Mouse (Mus musculus) MEL (cell line): ENCODE results near the gene Mrtfb. TPM values are rescaled to one million over a fixed set of nuclear protein-coding genes. Genes with fewer than 3 reads are reported as not detected.

ENCODE experiments used
- DNase-seq: peaks from one replicate; pipeline ENCODE4 v3.0.0; 2011; ENCODE audit warnings: low read depth, low spot score
- H3K27ac ChIP-seq: 2 replicates; pipeline ENCODE4 v1.5.1; 2012; ENCODE audit warnings: low read depth, mild to moderate bottlenecking, control low read depth, low read length, moderate library complexity; ENCODE audit not compliant: control insufficient read depth
- H3K27me3 ChIP-seq, 2 experiments: fragments of 150-350 bp in 1 of 2; sonication (generic) in 1 of 2; 2 replicates each; pipeline ENCODE4 v1.6.1; 2012; ENCODE audit warnings: low read length in 2 of 2, mild to moderate bottlenecking in 2 of 2, improper control_type of control experiment in 1 of 2, moderate library complexity in 1 of 2; ENCODE audit not compliant: insufficient read depth in 2 of 2, control insufficient read depth in 1 of 2
- H3K36me3 ChIP-seq, 2 experiments: 2 replicates each; pipeline ENCODE4 v1.6.1; 2012 to 2014; ENCODE audit warnings: low read length in 2 of 2, improper control_type of control experiment in 1 of 2, inconsistent platforms in 1 of 2, mild to moderate bottlenecking in 1 of 2; ENCODE audit not compliant: insufficient read depth in 2 of 2, control insufficient read depth in 1 of 2
- H3K4me1 ChIP-seq, 2 experiments: fragments of 150-350 bp in 1 of 2; sonication (generic) in 1 of 2; 2 replicates each; pipeline ENCODE4 v1.6.1; 2012; ENCODE audit warnings: low read length in 2 of 2, improper control_type of control experiment in 1 of 2, mild to moderate bottlenecking in 1 of 2; ENCODE audit not compliant: insufficient read depth in 2 of 2, control insufficient read depth in 1 of 2
- H3K4me3 ChIP-seq, 2 experiments: fragments of 150-350 bp in 1 of 2; sonication (generic) in 1 of 2; 2 replicates each; pipeline ENCODE4 v1.5.1; 2012; ENCODE audit warnings: low read depth in 2 of 2, low read length in 2 of 2, mild to moderate bottlenecking in 2 of 2, moderate library complexity in 2 of 2, control low read depth in 1 of 2, improper control_type of control experiment in 1 of 2; ENCODE audit not compliant: control insufficient read depth in 1 of 2, insufficient read depth in 1 of 2
- H3K79me2 ChIP-seq: 2 replicates; pipeline ENCODE4 v1.6.1; 2012; ENCODE audit warnings: mild to moderate bottlenecking, low read length, moderate library complexity; ENCODE audit not compliant: control insufficient read depth, poor library complexity, insufficient read depth
- H3K9ac ChIP-seq: 2 replicates; pipeline ENCODE4 v1.6.1; 2012; ENCODE audit warnings: low read depth, mild to moderate bottlenecking, control low read depth, low read length, moderate library complexity; ENCODE audit not compliant: control insufficient read depth, poor library complexity, severe bottlenecking
- H3K9me3 ChIP-seq: fragments of 150-350 bp; sonication (generic); replicated peaks from 2 replicates; pipeline ENCODE4 v1.6.1; 2012; ENCODE audit warnings: mild to moderate bottlenecking, low read length, improper control_type of control experiment, moderate library complexity; ENCODE audit not compliant: insufficient read depth
- BHLHE40 ChIP-seq: IDR thresholded peaks from 2 replicates; pipeline ENCODE4 v1.6.1; 2012; ENCODE audit warnings: low read depth, mild to moderate bottlenecking, inconsistent platforms, low read length, improper control_type of control experiment, borderline replicate concordance
- CHD1 ChIP-seq: IDR thresholded peaks from 2 replicates; pipeline ENCODE4 v1.6.1; 2012; ENCODE audit warnings: low read depth, mild to moderate bottlenecking, inconsistent platforms, low read length, improper control_type of control experiment
- E2F4 ChIP-seq: IDR thresholded peaks from 2 replicates; pipeline ENCODE4 v1.6.1; 2011; ENCODE audit warnings: low read depth, low read length, improper control_type of control experiment, borderline replicate concordance
- ELF1 ChIP-seq: IDR thresholded peaks from 2 replicates; pipeline ENCODE4 v1.6.1; 2014; ENCODE audit warnings: low read depth, mild to moderate bottlenecking, inconsistent platforms, low read length, improper control_type of control experiment, moderate library complexity
- EP300 ChIP-seq, 2 experiments: IDR thresholded peaks; 2 replicates each; pipeline ENCODE4 v1.6.1; 2011; ENCODE audit warnings: improper control_type of control experiment in 2 of 2, low read length in 2 of 2, low read depth in 1 of 2, mild to moderate bottlenecking in 1 of 2
- HCFC1 ChIP-seq: IDR thresholded peaks from 2 replicates; pipeline ENCODE4 v1.6.1; 2012; ENCODE audit warnings: low read depth, mild to moderate bottlenecking, inconsistent platforms, low read length, improper control_type of control experiment, moderate library complexity
- MAX ChIP-seq: IDR thresholded peaks from 2 replicates; pipeline ENCODE4 v1.6.1; 2011; ENCODE audit warnings: low read length, improper control_type of control experiment
- MEF2A ChIP-seq: IDR thresholded peaks from 2 replicates; pipeline ENCODE4 v1.6.1; 2014; ENCODE audit warnings: low read depth, mild to moderate bottlenecking, inconsistent platforms, low read length, improper control_type of control experiment; ENCODE audit not compliant: poor library complexity, insufficient replicate concordance, severe bottlenecking; ENCODE audit errors: extremely low read depth
- MYB ChIP-seq: IDR thresholded peaks from 2 replicates; pipeline ENCODE4 v1.6.1; 2011; ENCODE audit warnings: mild to moderate bottlenecking, low read depth, low read length, improper control_type of control experiment
- NELFE ChIP-seq: IDR thresholded peaks from 2 replicates; pipeline ENCODE4 v1.6.1; 2011; ENCODE audit warnings: low read depth, low read length, improper control_type of control experiment
- POLR2A ChIP-seq, 2 experiments: IDR thresholded peaks; 2 replicates each; pipeline ENCODE4 v1.6.1; 2011 to 2012; ENCODE audit warnings: low read length in 2 of 2, mild to moderate bottlenecking in 2 of 2, control low read depth in 1 of 2, improper control_type of control experiment in 1 of 2, low read depth in 1 of 2, moderate library complexity in 1 of 2; ENCODE audit not compliant: control insufficient read depth in 1 of 2, insufficient read depth in 1 of 2, poor library complexity in 1 of 2
- POLR2AphosphoS2 ChIP-seq: IDR thresholded peaks from 2 replicates; pipeline ENCODE4 v1.6.1; 2011; ENCODE audit warnings: low read length, improper control_type of control experiment
- POLR2AphosphoS5 ChIP-seq: IDR thresholded peaks from 2 replicates; pipeline ENCODE4 v1.6.1; 2012; ENCODE audit warnings: low read depth, borderline replicate concordance, mild to moderate bottlenecking, inconsistent platforms, low read length, moderate library complexity, mixed read lengths
- RAD21 ChIP-seq: IDR thresholded peaks from 2 replicates; pipeline ENCODE4 v1.6.1; 2011; ENCODE audit warnings: mild to moderate bottlenecking, low read depth, low read length, improper control_type of control experiment
- RCOR1 ChIP-seq: IDR thresholded peaks from 2 replicates; pipeline ENCODE4 v1.6.1; 2012; ENCODE audit warnings: low read depth, mild to moderate bottlenecking, inconsistent platforms, low read length, improper control_type of control experiment
- SIN3A ChIP-seq: IDR thresholded peaks from 2 replicates; pipeline ENCODE4 v1.6.1; 2012; ENCODE audit warnings: low read length, improper control_type of control experiment, inconsistent platforms
- SMC3 ChIP-seq: IDR thresholded peaks from 2 replicates; pipeline ENCODE4 v1.6.1; 2011; ENCODE audit warnings: low read depth, low read length, improper control_type of control experiment
- TBP ChIP-seq: IDR thresholded peaks from 2 replicates; pipeline ENCODE4 v1.8.0; 2011; ENCODE audit warnings: low read depth, low read length, improper control_type of control experiment
- USF1 ChIP-seq: IDR thresholded peaks from 2 replicates; pipeline ENCODE4 v1.6.1; 2014; ENCODE audit warnings: low read depth, mild to moderate bottlenecking, inconsistent platforms, low read length, improper control_type of control experiment, moderate library complexity
- ZC3H11A ChIP-seq: IDR thresholded peaks from 2 replicates; pipeline ENCODE4 v1.6.1; 2012; ENCODE audit warnings: low read depth, mild to moderate bottlenecking, inconsistent platforms, low read length, improper control_type of control experiment
- polyA plus RNA-seq, 2 experiments: library from polyadenylated mRNA; stranded (reverse) in 1 of 2; unstranded in 1 of 2; fragments of >175 nt in 1 of 2; fragments of >200 nt in 1 of 2; gene quantifications; 2 replicates each; pipeline versions ENCODE4 v1.2.1 to v1.2.4; 2012; ENCODE audit warnings: low replicate concordance in 2 of 2, low read depth in 1 of 2; ENCODE audit not compliant: insufficient read length in 2 of 2, insufficient read depth in 1 of 2, missing spikeins in 1 of 2
- total RNA-seq: library from RNA; depleted of rRNA; stranded (reverse); fragments of 300-350 nt; gene quantifications from 2 replicates; pipeline ENCODE4 v1.2.3, GENCODE M21; 2012

The Mrtfb gene
- total and polyA plus RNA-seq, 3 experiments, result 2.7 to 6.6 TPM; not detected in 1

- DNase-seq, result no peak
- Histone ChIP-seq H3K9ac (no peak overlapping the region), H3K36me3 (no peaks in the 10 kb centered on the region), H3K27ac (no peak overlapping the region), H3K27me3 (peaks cover 0 to 2% of the 10 kb centered on the region in 2 experiments; a peak in 1 of 4 replicates), H3K9me3 (no peaks in the 10 kb centered on the region), H3K4me3 (no peak overlapping the region), H3K79me2 (peaks cover 3% of the 10 kb centered on the region; the same call in 1 of the 2 replicates), H3K4me1 (0 out of 4 replicates have a peak, but pooled peaks cover 0 to 2% of the 10 kb centered on the region in 2 experiments)
- TF ChIP-seq ELF1, result no peak
- no peak for TF ChIP-seq RCOR1
- no peak for TF ChIP-seq SMC3
- no peak for TF ChIP-seq POLR2A (IDR thresholded peaks at IDR 0.05; ENCODE audit: control insufficient read depth in 1 of 2, insufficient read depth in 1 of 2, low read depth in 1 of 2, low read length in 2 of 2, poor library complexity in 1 of 2)
- TF ChIP-seq NELFE, result no peak
- no peak for TF ChIP-seq RAD21
- TF ChIP-seq HCFC1, result no peak
- no peak for TF ChIP-seq TBP
- TF ChIP-seq USF1, result no peak
- TF ChIP-seq SIN3A, result no peak
- no peak for TF ChIP-seq EP300 (IDR thresholded peaks at IDR 0.05; ENCODE audit: low read depth in 1 of 2, low read length in 2 of 2)
- no peak for TF ChIP-seq MEF2A
- no peak for TF ChIP-seq MAX
- no peak for TF ChIP-seq BHLHE40
- TF ChIP-seq ZC3H11A, result no peak
Observed at GRCm38 (mm10) chr16:13452661-13453060, 196.4 kb downstream of the Mrtfb start.

DNA sequence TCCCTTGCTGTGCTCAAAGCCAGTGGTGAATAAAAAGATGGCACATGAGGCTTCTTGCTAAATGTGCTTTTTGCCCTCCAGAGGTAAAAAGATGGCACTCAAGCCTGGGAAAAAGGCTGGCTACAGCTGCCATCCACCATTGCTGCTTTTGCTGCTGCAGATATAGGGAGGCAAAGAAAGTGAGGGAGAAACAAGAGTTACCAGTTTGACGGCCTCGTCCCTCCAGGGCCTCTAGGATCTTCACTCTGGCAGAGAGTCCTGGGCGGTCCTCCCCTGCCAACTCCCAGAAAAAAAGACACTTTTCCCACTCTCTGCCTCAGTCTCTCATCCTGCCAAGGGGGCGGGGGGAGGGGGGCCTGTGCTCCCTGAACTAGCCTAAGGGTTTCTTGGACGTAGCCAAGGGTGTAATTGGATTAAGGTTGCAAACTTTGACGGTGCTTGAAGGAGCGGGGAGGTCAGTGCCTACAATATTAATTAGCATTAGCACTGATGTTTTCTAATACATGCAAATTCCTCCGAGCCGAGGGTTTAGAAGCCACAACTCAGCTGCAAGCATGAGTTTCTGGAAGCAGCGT lies 197.8 kb downstream of the Mrtfb start:
- Histone ChIP-seq H3K9ac (no peak overlapping the region), H3K9me3 (no peaks in the 10 kb centered on the region), H3K4me1 (no peaks in the 10 kb centered on the region), H3K36me3 (no peaks in the 10 kb centered on the region), H3K4me3 (no peak overlapping the region), H3K27me3 (no peaks in the 10 kb centered on the region), H3K27ac (no peak overlapping the region), H3K79me2 (no peaks in the 10 kb centered on the region)
- TF ChIP-seq CHD1 (no peak), USF1 (no peak), POLR2AphosphoS2 (no peak), MYB (no peak), POLR2AphosphoS5 (no peak), E2F4 (no peak)
- DNase-seq, result no peak
